Mouse (Mus musculus) ES-E14 (cell line): ENCODE data around the gene Rnf7. TPM values are rescaled to one million over a fixed set of nuclear protein-coding genes. Genes with fewer than 3 reads are reported as not detected.

ENCODE experiments used
- DNase-seq: peaks from one replicate; pipeline ENCODE4 v3.0.0-alpha.2; 2013; ENCODE audit warnings: low read depth, low spot score
- H3K27ac ChIP-seq: 2 replicates; pipeline ENCODE4 v1.5.1; 2012; ENCODE audit warnings: low read depth, mild to moderate bottlenecking, low read length, moderate library complexity, mixed read lengths; ENCODE audit not compliant: poor library complexity, insufficient read depth, severe bottlenecking
- H3K36me3 ChIP-seq: 2 replicates; pipeline ENCODE4 v1.6.1; 2012; ENCODE audit warnings: mild to moderate bottlenecking, low read length, moderate library complexity, mixed read lengths; ENCODE audit not compliant: control insufficient read depth, poor library complexity, insufficient read depth, severe bottlenecking
- H3K4me1 ChIP-seq, 2 experiments: fragments of 150-350 bp in 1 of 2; sonication (generic) in 1 of 2; 2 replicates each; pipeline ENCODE4 v1.6.1; 2012; ENCODE audit warnings: low read length in 2 of 2, mild to moderate bottlenecking in 1 of 2, mixed read lengths in 1 of 2; ENCODE audit not compliant: control insufficient read depth in 2 of 2, insufficient read depth in 2 of 2, poor library complexity in 1 of 2
- H3K4me3 ChIP-seq, 2 experiments: fragments of 150-350 bp in 1 of 2; sonication (generic) in 1 of 2; 2 replicates each; pipeline ENCODE4 v1.5.1; 2012; ENCODE audit warnings: low read length in 2 of 2, low read depth in 1 of 2, mild to moderate bottlenecking in 1 of 2, mixed read lengths in 1 of 2; ENCODE audit not compliant: insufficient read depth in 1 of 2, poor library complexity in 1 of 2, severe bottlenecking in 1 of 2
- H3K9ac ChIP-seq: 2 replicates; pipeline ENCODE4 v1.6.1; 2012; ENCODE audit warnings: low read depth, mild to moderate bottlenecking, low read length, mixed read lengths; ENCODE audit not compliant: poor library complexity, insufficient read depth, severe bottlenecking
- H3K9me3 ChIP-seq: fragments of 150-350 bp; sonication (generic); 2 replicates; pipeline ENCODE4 v1.6.1; 2012; ENCODE audit warnings: low read depth, mild to moderate bottlenecking, low read length; ENCODE audit not compliant: control insufficient read depth, insufficient read depth
- CHD2 ChIP-seq: IDR thresholded peaks from 2 replicates; pipeline ENCODE4 v1.6.1; 2014; ENCODE audit warnings: mild to moderate bottlenecking, low read depth, low read length, inconsistent platforms
- HCFC1 ChIP-seq: IDR thresholded peaks from 2 replicates; pipeline ENCODE4 v1.6.1; 2012; ENCODE audit warnings: low read length, inconsistent platforms, borderline replicate concordance; ENCODE audit not compliant: insufficient read depth
- MAFK ChIP-seq: IDR thresholded peaks from 2 replicates; pipeline ENCODE4 v1.6.1; 2014; ENCODE audit warnings: mild to moderate bottlenecking, low read depth, low read length, inconsistent platforms; ENCODE audit not compliant: insufficient read depth
- ZC3H11A ChIP-seq: IDR thresholded peaks from 2 replicates; pipeline ENCODE4 v1.6.1; 2012; ENCODE audit warnings: low read depth, mild to moderate bottlenecking, inconsistent platforms, low read length, borderline replicate concordance
- ZNF384 ChIP-seq: IDR thresholded peaks from 2 replicates; pipeline ENCODE4 v1.6.1; 2012; ENCODE audit warnings: low read depth, low read length, inconsistent platforms
- in situ Hi-C, 2 experiments: fragments of 600-800 bp; cut with MboI; formaldehyde crosslinking; loops; one replicate each; pipeline ENCODE4 v1.15.1; 2025; ENCODE audit warnings: low sequenced_read_pairs in 2 of 2, inconsistent platforms in 1 of 2; ENCODE audit not compliant: unreplicated experiment in 2 of 2
- total RNA-seq: library from RNA; depleted of rRNA; stranded (reverse); fragments of 300-350 nt; gene quantifications from 2 replicates; pipeline ENCODE4 v1.2.3, GENCODE M21; 2012

The Rnf7 gene
- total RNA-seq, 1 experiment = 198 TPM

DNA sequence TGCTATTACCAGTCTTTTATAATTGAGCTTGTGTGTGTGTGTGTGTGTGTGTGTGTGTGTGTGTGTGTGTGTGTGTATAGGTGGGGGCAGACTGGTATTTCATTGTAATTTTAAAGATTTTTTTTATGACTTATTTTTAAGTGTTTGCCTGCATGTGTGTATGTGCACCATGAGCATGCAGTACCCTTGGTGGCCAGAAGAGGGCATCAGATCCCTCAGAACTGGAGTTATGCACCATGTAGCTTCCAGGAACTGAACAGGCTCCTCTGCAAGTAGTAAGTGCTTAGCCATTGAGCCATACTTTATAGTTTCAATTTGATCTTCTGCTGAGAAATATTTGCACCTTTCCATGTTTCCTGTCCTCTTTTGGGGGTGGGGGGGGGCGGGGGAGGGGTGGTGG, 16.9 kb downstream of the Rnf7 start:
- no peak overlapping the region for H3K4me3 ChIP-seq
- no peaks in the 10 kb centered on the region for H3K9me3 ChIP-seq
- in situ Hi-C loops = no loop called here
- H3K9ac ChIP-seq = no peak overlapping the region
- TF ChIP-seq ZC3H11A = no peak
- no peak for TF ChIP-seq CHD2
- no peak for TF ChIP-seq ZNF384
- no peak for TF ChIP-seq HCFC1
- TF ChIP-seq MAFK = no peak
- no peaks in the 10 kb centered on the region for H3K36me3 ChIP-seq
- DNase-seq = no peak
- no peaks in the 10 kb centered on the region; a peak in 1 of 4 replicates for H3K4me1 ChIP-seq
- H3K27ac ChIP-seq = no peak overlapping the region

DNA sequence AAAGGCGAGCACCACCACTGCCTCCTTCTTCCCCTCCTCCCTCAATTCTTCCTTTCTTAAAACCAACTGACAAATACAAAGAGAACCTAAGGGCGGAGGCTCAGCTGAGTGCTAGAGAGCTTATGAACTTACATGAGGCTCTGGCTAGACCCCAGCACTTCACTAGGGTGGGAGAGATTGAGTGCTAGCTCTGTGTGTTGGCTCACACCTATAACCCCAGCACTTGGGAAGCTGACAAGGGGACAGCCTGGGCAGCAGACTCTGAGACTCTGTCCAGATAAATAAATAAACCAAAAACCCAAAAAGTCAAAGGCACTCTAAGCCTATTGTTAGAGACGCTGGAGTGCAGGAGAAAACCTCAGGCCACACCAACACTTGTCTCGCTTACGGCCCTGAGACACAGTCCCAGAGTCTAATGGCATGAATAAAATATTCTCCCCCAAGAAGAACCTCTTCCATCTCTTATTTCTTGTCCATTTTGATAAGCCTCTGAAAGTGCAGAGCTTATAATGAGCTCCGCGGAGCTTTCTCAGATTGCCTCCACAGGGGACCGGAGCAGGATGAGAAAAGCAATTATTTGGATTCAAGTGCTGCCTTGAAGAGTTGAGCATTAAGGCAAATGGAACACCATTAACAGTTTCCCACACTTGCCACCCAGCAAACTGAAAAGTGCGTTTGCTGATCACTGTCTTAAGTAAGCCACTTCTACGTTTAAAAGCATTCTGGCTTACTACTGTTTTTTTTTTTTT, 18.2 kb downstream of the Rnf7 start:
- H3K9me3 ChIP-seq = no peaks in the 10 kb centered on the region
- no peaks in the 10 kb centered on the region; a peak in 1 of 4 replicates for H3K4me1 ChIP-seq
- H3K4me3 ChIP-seq = no peak overlapping the region
- H3K9ac ChIP-seq = no peak overlapping the region
- no peaks in the 10 kb centered on the region for H3K36me3 ChIP-seq
- TF ChIP-seq ZC3H11A (no peak), MAFK (no peak), CHD2 (no peak)
- DNase-seq = no peak
- in situ Hi-C loops = no loop called here
- no peak overlapping the region for H3K27ac ChIP-seq

DNA sequence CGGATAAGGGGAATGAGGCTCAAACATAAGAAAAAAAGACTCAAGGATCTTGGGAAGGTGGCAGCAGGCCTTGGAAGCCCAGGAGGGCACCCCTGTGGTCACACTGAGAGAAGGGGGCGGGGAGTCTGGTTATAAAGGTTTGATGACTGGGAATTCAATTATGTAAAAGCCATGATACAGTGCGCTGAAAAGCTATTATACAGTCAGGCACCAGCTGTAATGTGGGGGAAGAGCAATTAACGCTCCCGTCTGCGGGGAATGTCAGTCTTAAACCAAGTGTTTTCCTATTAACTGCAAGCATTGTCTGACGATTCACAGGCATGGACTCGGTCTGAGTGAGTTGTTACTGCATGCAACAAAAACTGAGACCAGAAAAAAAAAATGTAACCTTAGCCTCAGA, 22.9 kb downstream of the Rnf7 start:
- TF ChIP-seq HCFC1 = no peak
- no peak for TF ChIP-seq CHD2
- TF ChIP-seq ZC3H11A = no peak
- TF ChIP-seq ZNF384 = no peak
- no peak for TF ChIP-seq MAFK
- DNase-seq = no peak
- in situ Hi-C loops = no loop called here
- H3K4me1 ChIP-seq = no peaks in the 10 kb centered on the region; a peak in 1 of 4 replicates
- H3K27ac ChIP-seq = no peak overlapping the region
- no peak overlapping the region for H3K9ac ChIP-seq
- no peak overlapping the region for H3K4me3 ChIP-seq
- no peaks in the 10 kb centered on the region for H3K9me3 ChIP-seq
- no peaks in the 10 kb centered on the region for H3K36me3 ChIP-seq

GRCm38 (mm10) chr9:96452956-96453355, 25.5 kb downstream of the Rnf7 start:
- no peaks in the 10 kb centered on the region for H3K36me3 ChIP-seq
- H3K4me3 ChIP-seq = no peak overlapping the region
- no peaks in the 10 kb centered on the region for H3K4me1 ChIP-seq
- no peak overlapping the region for H3K9ac ChIP-seq
- DNase-seq = no peak
- TF ChIP-seq HCFC1 = no peak
- no peak for TF ChIP-seq CHD2
- TF ChIP-seq ZC3H11A = no peak
- no peak for TF ChIP-seq MAFK
- no peak for TF ChIP-seq ZNF384
- no peak overlapping the region for H3K27ac ChIP-seq
- in situ Hi-C loops = no loop called here
- H3K9me3 ChIP-seq = no peaks in the 10 kb centered on the region
